Mouse (Mus musculus) thymus, postnatal 25 days (tissue): ENCODE data around the gene Dnah3.

Experiments
- DNase-seq: peaks from one replicate; pipeline ENCODE4 v3.0.0; 2022

The Dnah3 gene

DNA sequence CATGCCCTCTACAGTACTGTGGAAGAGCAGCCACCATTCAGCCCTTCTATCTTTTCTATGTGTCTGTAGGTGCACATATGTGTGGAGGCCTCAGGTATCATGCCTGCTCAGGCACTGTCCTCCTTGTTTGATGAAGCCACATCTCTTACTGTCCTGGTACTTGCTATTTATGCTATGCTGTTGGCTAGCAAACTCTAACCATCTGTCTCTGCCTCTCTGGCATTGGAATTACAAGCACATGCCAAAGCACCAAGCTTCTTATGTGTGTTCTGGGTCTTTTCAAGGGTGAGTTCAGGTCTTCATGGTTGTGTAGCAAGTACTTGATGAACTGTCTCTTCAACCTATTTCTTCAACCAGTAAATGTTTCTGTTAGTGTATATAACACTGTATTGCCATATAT, 158.8 kb downstream of the Dnah3 start:
- no peak for DNase-seq

GRCm38 (mm10) chr7:119928783-119929440, 166.2 kb downstream of the Dnah3 start:
- no peak for DNase-seq

GRCm38 (mm10) chr7:119921054-119921453, 174.0 kb downstream of the Dnah3 start:
- no peak for DNase-seq

- DNase-seq: no peak
Measured at GRCm38 (mm10) chr7:119920457-119920856, 174.6 kb downstream of the Dnah3 start.

GRCm38 (mm10) chr7:119911727-119912126, 183.4 kb downstream of the Dnah3 start:
- no peak for DNase-seq

- DNase-seq: no peak
Measured at GRCm38 (mm10) chr7:119906523-119907215, 188.4 kb downstream of the Dnah3 start.

DNA sequence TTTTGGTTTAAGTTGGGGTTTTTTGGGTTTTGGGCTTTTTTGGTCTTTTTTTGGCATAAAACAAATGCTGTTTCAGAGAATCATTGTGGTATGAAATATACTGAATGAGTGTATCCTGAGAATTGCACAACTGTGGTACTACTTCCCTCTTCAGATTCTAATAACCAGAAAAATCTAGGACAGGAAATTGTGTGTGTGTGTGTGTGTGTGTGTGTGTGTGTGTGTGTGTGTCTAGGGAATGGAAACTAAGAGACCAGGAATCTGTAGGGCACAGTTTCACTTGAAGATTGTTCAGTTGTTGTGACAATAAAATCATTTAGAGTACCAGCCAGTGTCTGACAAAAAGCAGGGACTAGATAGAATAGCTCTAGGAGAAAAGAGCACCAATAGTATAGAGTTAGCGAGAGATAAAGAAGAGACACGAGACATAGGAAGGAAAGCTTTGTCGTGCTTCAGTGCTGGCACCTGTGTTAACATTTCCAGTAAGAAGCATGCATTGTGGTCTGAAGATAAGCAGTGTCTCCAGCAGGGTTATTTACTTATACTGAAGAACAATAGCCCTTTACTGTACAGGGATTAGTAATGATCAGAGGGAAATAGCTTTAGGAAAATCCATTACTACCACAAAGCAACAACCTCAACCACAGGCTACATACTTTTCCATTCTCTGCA, 195.6 kb downstream of the Dnah3 start:
- DNase-seq: no peak

DNA sequence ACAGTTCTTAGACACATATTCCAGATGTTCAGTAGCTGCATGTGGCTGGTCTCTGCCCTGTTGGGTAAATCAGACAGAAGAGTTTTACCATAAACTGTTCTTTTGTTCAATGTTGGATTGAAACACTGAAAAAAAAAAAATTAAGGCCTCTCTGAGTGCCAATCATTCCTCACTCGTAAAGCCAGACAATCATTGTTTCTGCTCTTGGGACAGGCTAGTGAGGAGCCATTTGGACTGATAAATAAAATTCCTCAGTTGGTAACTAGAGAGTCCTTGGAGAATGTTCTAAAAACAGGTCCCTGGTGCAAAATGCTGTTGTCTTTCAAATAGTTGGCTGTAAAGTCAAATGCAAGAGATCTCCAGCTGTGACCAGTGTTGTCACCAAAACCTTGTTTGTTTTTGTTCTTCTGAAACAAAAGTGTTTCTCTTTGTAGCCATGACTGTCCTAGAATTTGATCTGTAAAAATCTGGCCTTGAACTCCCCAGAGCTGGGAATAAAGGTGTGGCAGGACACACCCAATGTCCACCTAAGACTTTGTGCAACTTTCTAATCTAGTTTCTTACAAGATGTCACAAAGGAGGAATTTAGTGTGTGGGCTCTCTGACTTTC, 196.7 kb downstream of the Dnah3 start:
- no peak for DNase-seq

DNA sequence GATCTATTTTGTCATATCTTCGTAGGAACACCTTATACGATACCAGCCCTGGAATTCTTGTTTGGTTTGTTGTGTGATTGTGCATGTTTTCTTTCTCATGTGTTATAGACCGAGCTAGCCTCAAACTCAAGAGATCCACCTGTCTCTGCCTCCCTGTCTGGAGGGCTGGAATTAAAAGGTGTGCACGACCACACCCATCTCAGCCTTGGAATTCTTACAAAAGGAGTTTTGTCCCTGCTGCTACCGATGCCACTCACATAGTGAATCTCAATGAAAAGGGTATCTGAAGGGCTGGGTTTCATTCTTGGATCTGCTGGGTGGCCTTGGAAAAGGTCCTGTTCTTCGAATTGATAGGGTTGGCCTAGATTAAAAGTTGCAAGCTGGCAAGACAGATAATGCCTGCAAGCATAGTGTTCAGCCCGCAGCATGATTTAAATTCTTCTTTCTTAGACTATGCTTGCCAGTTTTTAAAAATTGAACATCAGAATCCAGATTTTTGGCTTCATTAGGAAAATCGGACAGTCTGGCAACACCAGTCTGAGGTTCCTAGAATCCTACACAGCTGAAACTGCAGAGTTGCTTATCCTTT, 197.5 kb downstream of the Dnah3 start:
- DNase-seq: no peak

- peak; percentile 98 for DNase-seq
Measured at GRCm38 (mm10) chr7:119895639-119896512, 199.2 kb downstream of the Dnah3 start, which contains the start of the genes Lyrm1 and Dcun1d3. Gene Lyrm1 (plus strand): TSS chr7:119895861. Gene Dcun1d3 (minus strand): TSS chr7:119896298.

GRCm38 (mm10) chr7:119894818-119895544, 200.1 kb downstream of the Dnah3 start:
- DNase-seq: no peak

DNA sequence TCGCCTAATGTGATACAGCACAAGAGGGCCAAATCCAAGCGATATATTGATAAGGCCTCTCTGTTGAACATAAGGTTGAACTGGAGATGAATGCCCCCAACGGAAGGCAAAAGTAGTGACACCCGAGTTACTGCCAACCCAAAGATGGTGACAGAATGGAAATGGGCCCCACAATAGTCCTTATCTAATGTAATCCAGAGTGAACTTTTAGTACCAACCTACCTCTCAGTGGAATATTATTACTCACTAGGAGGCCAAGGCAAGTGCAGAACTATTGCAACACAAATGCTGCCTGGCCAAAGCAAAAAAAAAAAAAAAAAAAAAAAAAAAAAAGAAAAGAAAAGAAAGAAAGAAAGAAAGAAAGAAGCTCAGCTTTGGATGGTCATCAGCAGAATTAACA, 202.3 kb downstream of the Dnah3 start:
- DNase-seq: no peak

DNA sequence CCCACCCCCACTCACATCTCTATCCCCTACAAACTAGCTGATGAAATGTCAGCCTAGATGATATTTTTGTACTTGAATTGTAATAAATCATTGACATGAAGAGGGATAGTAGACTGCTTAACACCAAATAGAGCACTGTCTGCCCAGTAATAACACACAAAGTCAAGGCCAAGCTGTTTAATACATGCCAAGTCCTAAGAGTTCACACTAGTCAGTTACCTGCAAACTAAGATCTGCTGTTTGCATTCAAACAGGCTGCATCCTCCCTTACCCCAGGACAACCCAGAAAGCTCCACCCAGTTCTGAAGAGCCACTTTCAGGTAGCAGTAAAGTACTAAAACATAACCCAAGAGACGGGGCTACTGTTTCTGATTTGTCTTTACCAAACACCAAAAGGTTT, 202.9 kb downstream of the Dnah3 start:
- no peak for DNase-seq

DNA sequence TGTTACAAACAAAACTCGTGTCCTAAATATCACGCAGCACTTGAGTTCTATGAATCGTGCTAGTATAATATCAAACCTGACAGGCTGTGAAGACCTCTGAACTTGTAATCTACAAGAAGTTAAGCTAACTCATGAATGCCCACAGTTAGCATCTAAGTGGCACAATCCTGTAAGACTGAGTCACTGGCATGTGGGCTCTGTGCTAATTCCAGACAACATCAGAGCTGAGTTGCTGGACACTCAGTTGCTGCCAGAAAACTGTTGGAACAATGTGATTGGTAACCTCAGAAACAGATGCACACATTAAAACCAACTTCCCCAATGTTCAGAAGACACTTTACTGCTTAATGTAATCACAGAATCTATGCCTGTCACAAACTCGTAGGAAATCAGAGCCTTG, 207.2 kb downstream of the Dnah3 start:
- no peak for DNase-seq

DNA sequence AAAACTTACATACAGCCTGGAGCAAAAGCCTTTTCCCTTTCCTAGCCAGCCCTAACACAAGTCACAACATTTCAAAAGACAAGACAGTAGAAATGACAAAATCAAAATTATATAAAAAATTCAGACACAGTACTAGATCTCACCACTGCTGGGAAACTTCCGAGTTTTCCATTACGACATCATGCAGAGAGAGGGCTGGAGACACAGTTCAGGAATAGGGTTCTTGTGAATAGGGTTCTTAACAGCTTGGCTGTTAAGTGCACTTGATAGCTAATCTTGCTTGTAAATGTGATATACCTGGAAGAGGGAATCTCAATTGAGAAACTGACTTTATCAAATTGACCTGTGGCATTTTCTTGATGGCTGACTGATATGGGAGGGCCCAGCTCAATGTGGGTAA, 213.9 kb downstream of the Dnah3 start:
- no peak for DNase-seq

- DNase-seq: no peak
Measured at GRCm38 (mm10) chr7:119880345-119880744, 214.7 kb downstream of the Dnah3 start.

DNA sequence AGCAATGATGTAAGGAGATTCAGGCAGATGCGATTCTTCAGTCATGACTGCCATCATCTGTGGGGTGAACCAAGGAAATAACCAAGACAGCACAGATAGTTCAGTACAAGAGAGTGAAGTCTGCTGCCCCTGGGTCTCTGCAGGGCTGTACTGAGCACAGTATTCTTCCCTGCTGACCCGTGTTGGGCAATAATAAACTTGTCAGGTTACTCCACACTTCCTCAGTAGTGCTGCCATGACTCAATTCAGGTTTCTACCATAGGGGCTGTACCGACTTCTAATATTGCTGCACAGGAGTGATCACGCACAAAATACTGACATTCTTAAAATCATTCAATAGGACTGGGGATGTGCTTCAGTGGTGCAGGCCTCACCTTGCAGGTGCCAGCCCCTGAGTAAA, 215.9 kb downstream of the Dnah3 start:
- DNase-seq: no peak

- DNase-seq: no peak
Measured at GRCm38 (mm10) chr7:119875776-119876440, 219.2 kb downstream of the Dnah3 start.

- DNase-seq: no peak
Measured at GRCm38 (mm10) chr7:119873050-119873449, 222.0 kb downstream of the Dnah3 start.
